Mouse (Mus musculus): Measurements from ENCODE around the gene Fgfr2. TPM values are rescaled to one million over a fixed set of nuclear protein-coding genes. Genes with fewer than 3 reads are reported as not detected.

The Fgfr2 gene
- polyA plus RNA-seq, 1 experiment from 2014 or later, result 81.1 TPM

DNA sequence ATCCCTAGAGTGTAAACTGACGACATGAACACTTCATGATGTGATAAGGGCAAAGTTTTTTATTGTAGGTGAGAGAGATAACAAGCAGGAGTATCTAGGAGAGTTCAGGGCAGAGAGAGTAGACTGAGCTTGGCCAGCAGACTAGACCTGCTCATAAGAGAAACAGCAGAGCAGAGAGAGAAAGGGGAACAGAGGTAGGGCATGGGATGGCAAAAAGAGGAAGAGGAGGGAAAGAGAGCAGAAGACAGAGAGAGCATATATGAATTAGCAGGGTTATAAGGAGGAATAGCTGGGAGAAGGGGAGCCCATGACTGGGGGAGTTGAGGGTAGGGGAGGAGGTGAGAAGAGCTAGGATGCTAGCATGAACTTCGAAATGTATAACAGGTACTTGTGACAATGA is 1791.5 kb downstream of the Fgfr2 start:
- no peaks in the 10 kb centered on the region for H3K27me3 ChIP-seq
- H3K9me3 ChIP-seq (replicated peaks), result no peaks in the 10 kb centered on the region
- no peak overlapping the region for H3K9ac ChIP-seq
- H3K27ac ChIP-seq, result no peak overlapping the region
- no peaks in the 10 kb centered on the region for H3K4me1 ChIP-seq
- no peak overlapping the region for H3K4me2 ChIP-seq (replicated peaks)
- no peaks in the 10 kb centered on the region for H3K36me3 ChIP-seq
- ATAC-seq (ENCODE audit: low FRiP score), result no peak
- H3K4me3 ChIP-seq, result no peak overlapping the region
- 82% methylated on average over 2 of the region's 2 CpGs for WGBS

- WGBS, result 95% methylated on average over 5 of the region's 5 CpGs
- H3K27ac ChIP-seq, result no peak within 1 kb of the TSS
- no peaks in the 10 kb centered on the region for H3K9me3 ChIP-seq (replicated peaks)
- H3K4me1 ChIP-seq, result no peaks in the 10 kb centered on the region
- H3K27me3 ChIP-seq, result no peaks in the 10 kb centered on the region
- no peak within 1 kb of the TSS for H3K9ac ChIP-seq
- ATAC-seq (ENCODE audit: low FRiP score), result no peak
- no peak within 1 kb of the TSS for H3K4me3 ChIP-seq
- H3K4me2 ChIP-seq (replicated peaks), result no peak within 1 kb of the TSS
- H3K36me3 ChIP-seq, result no peaks in the 10 kb centered on the region
Observed at GRCm38 (mm10) chr7:131329416-131329815, 1793.7 kb downstream of the Fgfr2 start, which contains the start of gene Fam24b. TSS of gene Fam24b (minus strand) at chr7:131329516.

GRCm38 (mm10) chr7:131327054-131327453 is 1796.1 kb downstream of the Fgfr2 start:
- H3K36me3 ChIP-seq, result no peaks in the 10 kb centered on the region
- H3K27me3 ChIP-seq, result no peaks in the 10 kb centered on the region
- H3K4me1 ChIP-seq, result no peaks in the 10 kb centered on the region
- H3K4me2 ChIP-seq (replicated peaks), result no peak overlapping the region
- WGBS, result 90% methylated on average over 5 of the region's 5 CpGs
- no peak overlapping the region for H3K27ac ChIP-seq
- no peaks in the 10 kb centered on the region for H3K9me3 ChIP-seq (replicated peaks)
- no peak for ATAC-seq (ENCODE audit: low FRiP score)
- H3K4me3 ChIP-seq, result no peak overlapping the region
- no peak overlapping the region for H3K9ac ChIP-seq

- no peak within 1 kb of the TSS for H3K4me2 ChIP-seq (replicated peaks)
- H3K27ac ChIP-seq, result no peak within 1 kb of the TSS
- 80% methylated on average over 2 of the region's 2 CpGs for WGBS
- H3K9me3 ChIP-seq (replicated peaks), result no peaks in the 10 kb centered on the region
- H3K27me3 ChIP-seq, result no peaks in the 10 kb centered on the region
- no peak within 1 kb of the TSS for H3K4me3 ChIP-seq
- no peaks in the 10 kb centered on the region for H3K36me3 ChIP-seq
- H3K9ac ChIP-seq, result no peak within 1 kb of the TSS
- H3K4me1 ChIP-seq, result no peaks in the 10 kb centered on the region
- ATAC-seq (ENCODE audit: low FRiP score), result no peak
Observed at GRCm38 (mm10) chr7:131322192-131322591, 1801.0 kb downstream of the Fgfr2 start, which contains the start of gene Cuzd1. TSS of gene Cuzd1 (minus strand) at chr7:131322292.

- 92% methylated on average over 5 of the region's 7 CpGs for WGBS
- no peaks in the 10 kb centered on the region for H3K36me3 ChIP-seq
- H3K9ac ChIP-seq, result no peak overlapping the region
- H3K27ac ChIP-seq, result no peak overlapping the region
- no peak overlapping the region for H3K4me2 ChIP-seq (replicated peaks)
- no peak for ATAC-seq (ENCODE audit: low FRiP score)
- H3K9me3 ChIP-seq (replicated peaks), result no peaks in the 10 kb centered on the region
- H3K4me1 ChIP-seq, result no peaks in the 10 kb centered on the region
- H3K4me3 ChIP-seq, result no peak overlapping the region
- H3K27me3 ChIP-seq, result no peaks in the 10 kb centered on the region
Observed at GRCm38 (mm10) chr7:131318340-131318739, 1804.8 kb downstream of the Fgfr2 start.

GRCm38 (mm10) chr7:131317587-131317986 is 1805.6 kb downstream of the Fgfr2 start:
- Histone ChIP-seq H3K27ac (no peak overlapping the region), H3K9me3 (replicated peaks) (no peaks in the 10 kb centered on the region), H3K4me1 (no peaks in the 10 kb centered on the region), H3K4me3 (no peak overlapping the region), H3K27me3 (no peaks in the 10 kb centered on the region), H3K9ac (no peak overlapping the region), H3K36me3 (no peaks in the 10 kb centered on the region), H3K4me2 (replicated peaks) (no peak overlapping the region)
- WGBS, result 75% methylated on average over 12 of the region's 12 CpGs
- ATAC-seq (ENCODE audit: low FRiP score), result no peak

GRCm38 (mm10) chr7:131314493-131314892 is 1808.7 kb downstream of the Fgfr2 start:
- H3K27ac ChIP-seq, result no peak overlapping the region
- no peaks in the 10 kb centered on the region for H3K9me3 ChIP-seq (replicated peaks)
- no peak overlapping the region for H3K9ac ChIP-seq
- no peak overlapping the region for H3K4me2 ChIP-seq (replicated peaks)
- no peaks in the 10 kb centered on the region for H3K36me3 ChIP-seq
- 89% methylated on average over 7 of the region's 7 CpGs for WGBS
- no peak overlapping the region for H3K4me3 ChIP-seq
- H3K27me3 ChIP-seq, result no peaks in the 10 kb centered on the region
- no peaks in the 10 kb centered on the region for H3K4me1 ChIP-seq
- no peak for ATAC-seq (ENCODE audit: low FRiP score)

DNA sequence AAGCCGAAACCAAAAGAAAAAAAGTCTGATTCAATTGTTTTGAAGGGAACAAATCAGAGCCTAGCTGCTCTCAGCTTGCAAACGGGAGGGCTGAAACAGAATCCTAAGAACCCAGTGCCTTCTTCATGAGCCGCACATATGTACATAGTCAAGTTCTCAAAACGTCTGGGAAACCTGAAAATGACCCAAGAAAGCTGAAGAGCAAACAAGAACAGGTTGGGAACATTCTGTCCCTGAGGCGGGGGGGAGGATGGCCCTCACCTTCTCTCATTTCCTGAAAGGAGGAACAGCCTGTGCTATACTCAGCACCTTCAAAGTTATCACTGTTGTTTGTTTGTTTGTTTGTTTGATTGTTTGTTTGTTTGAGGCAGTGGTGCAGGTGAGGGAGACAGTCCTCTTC is 1816.4 kb downstream of the Fgfr2 start:
- WGBS, result 76% methylated on average over 5 of the region's 5 CpGs
- Histone ChIP-seq H3K4me2 (replicated peaks) (no peak overlapping the region), H3K9me3 (replicated peaks) (no peaks in the 10 kb centered on the region), H3K27me3 (no peaks in the 10 kb centered on the region), H3K36me3 (no peaks in the 10 kb centered on the region), H3K9ac (no peak overlapping the region), H3K4me3 (no peak overlapping the region), H3K4me1 (no peaks in the 10 kb centered on the region), H3K27ac (no peak overlapping the region)
- no peak for ATAC-seq (ENCODE audit: low FRiP score)

DNA sequence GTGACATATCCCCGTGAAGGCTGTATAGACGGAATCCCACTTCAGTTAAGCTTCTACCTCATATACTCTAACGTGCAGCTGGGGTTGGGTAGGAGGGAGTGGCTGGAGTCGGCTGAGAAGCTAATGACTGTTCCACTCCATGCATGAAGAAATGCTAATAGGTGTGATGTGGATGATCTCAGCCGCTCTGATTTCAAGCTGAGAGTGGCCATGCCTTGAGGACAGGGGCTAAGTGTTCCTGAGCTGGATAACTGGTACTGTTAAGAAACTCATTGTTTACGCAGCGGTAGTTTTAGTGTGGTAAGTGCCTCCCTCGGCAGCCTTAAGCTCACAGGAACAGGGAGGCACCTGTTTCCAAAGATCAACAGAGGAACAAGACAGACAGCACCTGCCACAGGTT is 1819.8 kb downstream of the Fgfr2 start:
- Histone ChIP-seq H3K27ac (no peak overlapping the region), H3K36me3 (no peaks in the 10 kb centered on the region), H3K4me3 (no peak overlapping the region), H3K4me2 (replicated peaks) (no peak overlapping the region), H3K9me3 (replicated peaks) (no peaks in the 10 kb centered on the region), H3K4me1 (no peaks in the 10 kb centered on the region), H3K9ac (no peak overlapping the region), H3K27me3 (no peaks in the 10 kb centered on the region)
- 82% methylated on average over 8 of the region's 8 CpGs for whole genome bisulfite sequencing
- no peak for ATAC-seq (ENCODE audit: low FRiP score)

DNA sequence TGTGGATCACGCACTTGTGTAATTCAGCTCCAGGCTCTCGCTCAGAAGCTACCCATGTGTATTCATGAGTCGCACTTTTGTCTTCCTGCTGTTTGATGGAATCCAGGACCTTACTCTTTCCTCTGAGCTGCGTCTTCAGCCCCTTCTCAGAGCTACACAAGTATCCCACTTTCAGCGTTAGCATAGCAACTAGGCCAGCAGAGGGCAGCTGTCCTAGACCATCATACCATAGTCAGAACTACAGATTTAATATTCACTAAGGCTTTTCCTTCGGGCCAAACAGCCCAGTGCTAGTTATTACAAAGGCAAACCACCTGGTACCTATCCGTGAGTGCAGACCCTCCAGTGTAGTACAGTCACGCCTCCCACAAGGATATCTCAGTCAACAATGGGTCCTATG is 1826.0 kb downstream of the Fgfr2 start:
- Histone ChIP-seq H3K36me3 (no peaks in the 10 kb centered on the region), H3K4me1 (no peaks in the 10 kb centered on the region), H3K9me3 (replicated peaks) (no peaks in the 10 kb centered on the region), H3K27me3 (no peaks in the 10 kb centered on the region), H3K27ac (no peak overlapping the region), H3K9ac (no peak overlapping the region), H3K4me3 (no peak overlapping the region), H3K4me2 (replicated peaks) (no peak overlapping the region)
- ATAC-seq (ENCODE audit: low FRiP score), result no peak
- 77% methylated on average over 8 of the region's 8 CpGs for WGBS

GRCm38 (mm10) chr7:131265851-131266250 is 1857.3 kb downstream of the Fgfr2 start:
- no peak for ATAC-seq (ENCODE audit: low FRiP score)
- no peaks in the 10 kb centered on the region for H3K36me3 ChIP-seq
- whole genome bisulfite sequencing, result 78% methylated on average over 4 of the region's 4 CpGs
- H3K4me3 ChIP-seq, result no peak overlapping the region
- no peaks in the 10 kb centered on the region for H3K27me3 ChIP-seq
- H3K9me3 ChIP-seq (replicated peaks), result no peaks in the 10 kb centered on the region
- no peaks in the 10 kb centered on the region for H3K4me1 ChIP-seq
- H3K4me2 ChIP-seq (replicated peaks), result no peak overlapping the region
- no peak overlapping the region for H3K27ac ChIP-seq
- H3K9ac ChIP-seq, result no peak overlapping the region

DNA sequence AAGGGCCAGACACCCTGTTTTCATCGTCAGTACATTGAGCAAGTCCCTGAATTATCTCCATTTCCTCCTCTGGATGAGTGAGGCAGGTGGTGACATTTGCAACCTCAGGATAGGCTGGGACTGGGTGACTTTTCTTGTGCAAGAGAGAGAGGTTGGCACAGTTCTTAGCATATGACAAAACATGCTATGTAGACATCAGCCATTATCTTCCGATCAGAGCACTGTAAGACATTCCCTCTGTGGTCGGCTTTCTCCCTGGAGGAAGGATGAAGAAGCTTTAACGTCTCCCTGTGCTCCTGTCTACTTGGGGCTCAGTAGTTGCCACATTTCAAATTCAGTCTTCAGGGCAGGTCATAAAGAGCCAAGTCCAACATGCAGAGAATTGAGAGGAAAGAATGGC is 1858.9 kb downstream of the Fgfr2 start:
- 81% methylated on average over 4 of the region's 4 CpGs for WGBS
- H3K9ac ChIP-seq, result no peak overlapping the region
- no peaks in the 10 kb centered on the region for H3K36me3 ChIP-seq

DNA sequence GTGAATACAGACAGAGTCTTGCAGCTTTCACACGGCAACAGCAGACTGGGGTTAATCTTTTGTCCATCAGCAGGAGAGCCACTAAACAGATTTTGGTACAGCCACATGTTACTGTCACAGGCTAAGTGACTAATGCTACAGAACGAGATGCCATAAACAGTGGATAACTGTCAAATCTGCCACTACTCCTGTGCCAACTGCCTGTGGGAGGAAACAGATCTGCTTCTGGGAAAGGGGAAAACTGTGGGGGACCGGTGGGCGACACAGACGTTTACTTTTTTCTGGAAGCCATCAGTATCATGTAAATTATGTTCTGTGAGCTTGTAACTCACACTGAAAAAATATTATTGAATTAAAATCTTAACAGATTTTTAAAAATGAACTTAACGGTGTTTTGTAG is 1862.2 kb downstream of the Fgfr2 start:
- ATAC-seq (ENCODE audit: low FRiP score), result no peak
- WGBS, result 75% methylated on average over 6 of the region's 6 CpGs
- H3K4me1 ChIP-seq, result no peaks in the 10 kb centered on the region
- no peak overlapping the region for H3K9ac ChIP-seq
- no peak overlapping the region for H3K4me3 ChIP-seq
- H3K9me3 ChIP-seq (replicated peaks), result no peaks in the 10 kb centered on the region
- no peaks in the 10 kb centered on the region for H3K27me3 ChIP-seq
- no peaks in the 10 kb centered on the region for H3K36me3 ChIP-seq
- H3K4me2 ChIP-seq (replicated peaks), result no peak overlapping the region
- no peak overlapping the region for H3K27ac ChIP-seq

More for the DNA sequence above, 1858.9 kb downstream of the Fgfr2 start:
- Histone ChIP-seq H3K4me3 (no peak overlapping the region), H3K27me3 (no peaks in the 10 kb centered on the region), H3K4me1 (no peaks in the 10 kb centered on the region), H3K9me3 (replicated peaks) (no peaks in the 10 kb centered on the region), H3K27ac (no peak overlapping the region), H3K4me2 (replicated peaks) (no peak overlapping the region)
- no peak for ATAC-seq (ENCODE audit: low FRiP score)

All from hindbrain, embryonic 12.5 days (tissue).